Mouse (Mus musculus) heart, embryonic 13.5 days (tissue): ENCODE data around the gene Birc6. TPM values are rescaled to one million over a fixed set of nuclear protein-coding genes. Genes with fewer than 3 reads are reported as not detected.

ENCODE experiments used
- ATAC-seq: fragments of 200-750 bp; cut with Nextera tagmentation; 2 replicates; pipeline ENCODE4 v1.8.0; 2017; ENCODE audit warnings: moderate TSS enrichment; ENCODE audit not compliant: insufficient number of reproducible peaks, low FRiP score, low TSS enrichment; ENCODE audit errors: extremely low read depth
- H3K27ac ChIP-seq: fragments of 300-500 bp; sonication (generic); replicated peaks from 2 replicates; pipeline ENCODE4 v1.5.1; 2015; ENCODE audit warnings: moderate library complexity, mild to moderate bottlenecking, inconsistent platforms
- H3K27me3 ChIP-seq: fragments of 300-500 bp; sonication (generic); replicated peaks from 2 replicates; pipeline ENCODE4 v1.6.1; 2015; ENCODE audit warnings: mild to moderate bottlenecking, inconsistent platforms
- H3K36me3 ChIP-seq: fragments of 300-500 bp; sonication (generic); 2 replicates; pipeline ENCODE4 v1.6.1; 2015; ENCODE audit warnings: mild to moderate bottlenecking, inconsistent platforms
- H3K4me1 ChIP-seq: fragments of 300-500 bp; sonication (generic); 2 replicates; pipeline ENCODE4 v1.6.1; 2015; ENCODE audit warnings: inconsistent platforms
- H3K4me2 ChIP-seq: fragments of 300-500 bp; sonication (generic); 2 replicates; pipeline ENCODE4 v1.6.1; 2015; ENCODE audit warnings: inconsistent platforms, mild to moderate bottlenecking, moderate library complexity
- H3K4me3 ChIP-seq: fragments of 300-500 bp; sonication (generic); 2 replicates; pipeline ENCODE4 v1.5.1; 2015; ENCODE audit warnings: moderate library complexity, mild to moderate bottlenecking, inconsistent platforms
- H3K9ac ChIP-seq: fragments of 300-500 bp; sonication (generic); 2 replicates; pipeline ENCODE4 v1.6.1; 2015; ENCODE audit warnings: inconsistent platforms, mild to moderate bottlenecking, moderate library complexity
- H3K9me3 ChIP-seq: fragments of 300-500 bp; sonication (generic); 2 replicates; pipeline ENCODE4 v1.6.1; 2016; ENCODE audit warnings: inconsistent platforms
- WGBS: fragments of 180-500 bp; shearing (Covaris S2); methylation state at CpG from one replicate; pipeline ENCODE4 v1.1.7; 2015; ENCODE audit warnings: mixed read lengths; 5-methylcytosine and 5-hydroxymethylcytosine counted together
- polyA plus RNA-seq: library from polyadenylated mRNA; unstranded; fragments of >200 nt; fragmentation: Nextera tagmentation; extraction: Ambion mirVana; gene quantifications from 2 replicates; pipeline ENCODE4 v1.2.1, GENCODE M21; 2015

Gene Birc6
- polyA plus RNA-seq, 1 experiment from 2014 or later, result 51.9 TPM

DNA sequence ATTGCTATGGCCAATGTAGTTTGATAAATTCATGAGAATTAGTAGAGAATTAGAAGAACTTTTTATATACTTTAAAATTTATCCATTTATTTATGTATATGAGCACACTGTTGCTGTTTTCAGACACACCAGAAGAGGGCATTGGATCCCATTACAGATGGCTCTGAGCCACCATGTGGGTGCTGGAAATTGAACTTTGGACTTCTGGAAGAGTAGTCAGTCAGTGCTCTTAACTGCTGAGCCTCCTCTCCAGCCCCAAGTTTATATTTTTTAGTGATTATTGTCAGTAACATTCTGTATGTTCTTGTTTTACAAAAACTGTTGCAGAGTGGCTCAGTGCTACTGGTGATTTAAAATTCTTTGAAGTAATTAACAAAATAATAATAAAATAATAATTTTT, 36.1 kb downstream of the Birc6 start:
- Histone ChIP-seq H3K9me3 (no peaks in the 10 kb centered on the region), H3K27me3 (no peaks in the 10 kb centered on the region), H3K9ac (no peak overlapping the region), H3K27ac (no peak overlapping the region), H3K4me1 (no peaks in the 10 kb centered on the region), H3K36me3 (peaks cover 65% of the 10 kb centered on the region), H3K4me3 (no peak overlapping the region), H3K4me2 (no peak overlapping the region)
- no peak for ATAC-seq

DNA sequence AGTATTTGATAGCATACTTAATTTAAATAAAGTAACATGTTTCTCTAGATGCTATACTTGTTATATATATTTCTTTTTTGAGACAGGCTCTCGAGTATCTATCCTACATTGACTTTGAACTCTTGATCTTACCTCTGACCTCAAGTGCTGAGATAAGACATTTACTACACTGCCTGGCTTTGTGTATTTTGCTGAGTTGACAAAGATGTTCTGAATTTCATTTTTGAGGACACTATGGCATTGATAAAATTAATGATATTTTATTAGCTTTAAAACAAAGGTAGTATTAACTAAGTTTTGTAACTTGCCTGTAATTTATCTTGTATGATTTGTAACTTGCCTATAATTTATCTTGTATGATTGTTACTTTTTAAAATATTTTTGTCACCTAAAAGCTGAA, 41.1 kb downstream of the Birc6 start:
- Histone ChIP-seq H3K27ac (no peak overlapping the region), H3K27me3 (no peaks in the 10 kb centered on the region), H3K36me3 (peaks cover 48% of the 10 kb centered on the region), H3K4me3 (no peak overlapping the region), H3K9me3 (no peaks in the 10 kb centered on the region), H3K9ac (no peak overlapping the region), H3K4me1 (no peaks in the 10 kb centered on the region), H3K4me2 (no peak overlapping the region)
- no peak for ATAC-seq
- 62% methylated on average over 1 of the region's 1 CpGs for WGBS

DNA sequence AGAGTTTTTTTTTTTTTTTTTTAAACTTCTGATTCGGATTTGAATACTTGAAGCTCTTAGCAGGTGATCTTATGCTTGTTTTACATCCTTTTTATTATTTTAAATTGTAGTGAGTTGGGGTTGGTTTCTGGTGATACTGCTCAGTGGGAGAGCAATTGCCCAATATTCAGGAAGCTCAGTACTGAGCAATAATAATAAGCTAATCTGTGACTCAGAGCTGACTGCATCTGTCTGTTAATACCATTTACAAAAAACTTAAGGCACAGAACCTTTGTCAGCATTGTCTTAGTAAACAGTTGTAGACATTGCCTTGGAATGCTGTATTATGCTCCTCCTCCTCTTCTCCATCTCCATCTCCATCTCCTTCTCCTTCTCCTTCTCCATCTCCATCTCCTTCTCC, 42.5 kb downstream of the Birc6 start:
- Histone ChIP-seq H3K27me3 (no peaks in the 10 kb centered on the region), H3K4me3 (no peak overlapping the region), H3K4me2 (no peak overlapping the region), H3K4me1 (no peaks in the 10 kb centered on the region), H3K9ac (no peak overlapping the region), H3K9me3 (no peaks in the 10 kb centered on the region), H3K36me3 (peaks cover 50% of the 10 kb centered on the region), H3K27ac (no peak overlapping the region)
- 81% methylated on average over 1 of the region's 1 CpGs for WGBS
- no peak for ATAC-seq

DNA sequence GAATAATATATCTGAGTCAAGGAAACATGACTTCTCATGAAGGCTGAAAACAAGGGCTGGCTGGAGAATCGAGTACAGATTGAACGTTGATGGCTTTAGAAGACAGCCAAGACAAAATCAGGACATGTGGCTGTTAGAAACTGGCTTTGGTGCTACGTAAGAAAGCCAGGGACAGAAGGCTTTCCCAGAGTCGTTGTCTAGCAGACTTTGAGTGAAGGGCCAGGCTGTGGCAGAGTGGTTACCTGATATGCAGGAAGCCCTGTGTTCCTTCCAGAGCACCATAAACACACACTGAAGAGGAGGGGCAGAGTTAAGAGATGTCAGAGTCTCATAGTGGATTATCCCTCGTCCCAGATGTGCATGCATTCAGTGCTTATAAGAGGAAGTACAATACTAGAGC, 49.1 kb downstream of the Birc6 start:
- no peak overlapping the region for H3K9ac ChIP-seq
- no peak for ATAC-seq
- WGBS, result 55% methylated on average over 5 of the region's 5 CpGs
- H3K36me3 ChIP-seq, result peaks cover 46% of the 10 kb centered on the region
- H3K4me1 ChIP-seq, result no peaks in the 10 kb centered on the region
- no peak overlapping the region for H3K4me2 ChIP-seq
- no peak overlapping the region for H3K27ac ChIP-seq
- H3K27me3 ChIP-seq, result no peaks in the 10 kb centered on the region
- H3K4me3 ChIP-seq, result no peak overlapping the region
- H3K9me3 ChIP-seq, result no peaks in the 10 kb centered on the region

DNA sequence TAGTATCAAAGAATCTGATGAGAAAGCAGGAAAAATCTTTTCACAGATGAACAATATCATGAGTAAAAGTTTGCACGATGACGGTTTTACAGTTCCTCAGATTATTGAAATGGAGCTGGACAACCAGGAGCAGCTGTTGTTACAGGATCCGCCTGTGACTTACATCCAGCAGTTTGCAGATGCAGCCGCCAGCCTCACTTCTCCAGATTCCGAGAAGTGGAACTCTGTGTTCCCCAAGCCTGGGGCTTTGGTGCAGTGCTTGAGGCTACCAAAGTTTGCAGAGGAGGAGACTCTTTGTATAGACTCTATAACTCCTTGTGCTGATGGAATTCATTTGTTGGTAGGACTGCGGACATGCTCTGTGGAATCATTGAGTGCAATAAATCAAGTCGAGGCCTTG, 51.5 kb downstream of the Birc6 start:
- Histone ChIP-seq H3K4me1 (peaks cover 6% of the 10 kb centered on the region; the same call in 1 of the 2 replicates), H3K27ac (no peak overlapping the region), H3K9me3 (no peaks in the 10 kb centered on the region), H3K4me3 (no peak overlapping the region), H3K36me3 (peaks cover 43% of the 10 kb centered on the region), H3K4me2 (no peak overlapping the region), H3K27me3 (no peaks in the 10 kb centered on the region), H3K9ac (no peak overlapping the region)
- ATAC-seq, result no peak
- 91% methylated on average over 7 of the region's 7 CpGs for WGBS

DNA sequence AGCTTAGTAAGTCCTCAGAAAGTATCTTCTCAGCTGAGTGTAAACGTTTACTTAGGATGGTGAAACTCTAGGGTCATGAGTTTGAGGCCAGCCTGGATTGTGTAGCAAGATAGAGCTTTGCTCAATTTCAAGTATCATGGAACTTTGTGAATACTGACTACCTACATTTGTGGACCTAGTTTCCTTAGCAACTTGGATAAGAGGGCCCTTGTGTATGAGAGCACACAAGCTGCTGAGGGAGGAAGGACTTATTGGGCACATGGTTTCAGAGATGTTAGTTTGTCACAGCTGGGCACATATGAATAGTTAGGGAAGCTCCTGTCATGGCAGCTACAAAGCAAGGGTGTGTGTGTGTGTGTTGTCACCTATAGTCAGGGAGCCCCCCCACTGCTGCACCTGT, 52.6 kb downstream of the Birc6 start:
- H3K27me3 ChIP-seq, result no peaks in the 10 kb centered on the region
- no peak overlapping the region for H3K4me2 ChIP-seq
- no peak for ATAC-seq
- no peaks in the 10 kb centered on the region for H3K9me3 ChIP-seq
- WGBS, result 90% methylated on average over 1 of the region's 1 CpGs
- H3K36me3 ChIP-seq, result peaks cover 41% of the 10 kb centered on the region
- H3K27ac ChIP-seq, result no peak overlapping the region
- H3K4me3 ChIP-seq, result no peak overlapping the region
- peaks cover 6% of the 10 kb centered on the region; the same call in 1 of the 2 replicates for H3K4me1 ChIP-seq
- no peak overlapping the region for H3K9ac ChIP-seq

DNA sequence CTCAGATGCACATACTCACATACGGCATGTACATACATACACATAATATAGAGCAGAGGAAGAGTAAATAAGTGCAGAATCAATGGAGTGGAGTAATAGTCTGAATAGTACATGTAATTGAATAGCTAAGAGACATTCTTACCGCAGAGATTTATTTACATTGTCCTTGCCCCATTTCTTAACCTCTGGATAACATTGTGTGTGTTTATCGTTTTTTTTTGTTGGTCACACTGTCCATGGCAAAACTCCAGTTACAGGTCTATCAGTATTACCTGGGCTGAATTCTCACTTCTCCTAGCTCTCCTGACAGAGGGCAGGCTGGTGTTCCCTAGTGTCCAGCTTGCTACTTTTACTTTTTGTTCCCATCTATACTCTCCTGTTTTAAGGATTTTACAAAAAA, 58.7 kb downstream of the Birc6 start:
- H3K4me1 ChIP-seq, result peaks cover 6% of the 10 kb centered on the region; the same call in 1 of the 2 replicates
- 86% methylated on average over 3 of the region's 3 CpGs for WGBS
- H3K4me3 ChIP-seq, result no peak overlapping the region
- no peaks in the 10 kb centered on the region for H3K27me3 ChIP-seq
- H3K36me3 ChIP-seq, result peaks cover 43% of the 10 kb centered on the region
- ATAC-seq, result no peak
- H3K9me3 ChIP-seq, result no peaks in the 10 kb centered on the region
- H3K4me2 ChIP-seq, result no peak overlapping the region
- no peak overlapping the region for H3K9ac ChIP-seq
- H3K27ac ChIP-seq, result no peak overlapping the region

DNA sequence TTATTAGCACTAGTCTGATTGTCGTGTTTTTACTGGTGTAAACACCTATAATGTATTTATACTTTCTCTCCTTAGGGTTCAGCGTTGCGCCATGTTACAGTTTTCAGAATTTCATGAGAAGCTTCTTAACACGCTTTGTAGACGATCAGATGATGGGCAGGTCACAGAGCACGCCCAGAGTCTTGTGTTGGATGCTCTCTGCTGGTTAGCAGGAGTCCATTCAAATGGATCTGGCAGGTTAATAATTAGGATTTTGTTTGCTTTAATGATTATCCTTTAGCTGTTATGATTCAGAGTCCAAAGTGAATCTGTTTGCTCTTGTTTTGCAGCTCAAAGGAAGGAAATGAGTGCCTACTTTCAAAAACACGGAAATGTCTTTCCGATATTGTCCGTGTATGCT, 70.8 kb downstream of the Birc6 start:
- no peak for ATAC-seq
- H3K36me3 ChIP-seq, result peaks cover 83% of the 10 kb centered on the region
- H3K9ac ChIP-seq, result no peak overlapping the region
- H3K27me3 ChIP-seq, result no peaks in the 10 kb centered on the region
- no peaks in the 10 kb centered on the region for H3K9me3 ChIP-seq
- no peak overlapping the region for H3K27ac ChIP-seq
- 93% methylated on average over 9 of the region's 9 CpGs for WGBS
- no peaks in the 10 kb centered on the region for H3K4me1 ChIP-seq
- no peak overlapping the region for H3K4me2 ChIP-seq
- H3K4me3 ChIP-seq, result no peak overlapping the region

DNA sequence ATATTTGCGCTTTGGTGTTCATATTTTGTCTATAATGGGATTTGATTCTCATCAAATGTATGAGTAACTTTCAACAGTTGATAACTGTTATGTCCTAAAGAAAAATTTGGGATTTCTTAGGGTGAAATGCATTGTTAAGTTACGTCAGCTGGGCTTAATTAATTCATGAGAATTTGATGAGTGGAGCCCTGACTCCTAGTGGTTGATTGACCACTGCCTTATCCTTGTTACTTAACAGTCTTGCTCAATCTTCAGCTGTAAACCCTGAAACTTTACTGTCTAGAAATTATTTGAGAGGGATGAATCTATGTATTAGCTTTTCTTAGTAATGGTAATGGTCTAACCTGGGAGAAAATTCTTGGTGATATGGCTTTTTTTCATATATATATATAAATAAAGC, 71.3 kb downstream of the Birc6 start:
- H3K9ac ChIP-seq, result no peak overlapping the region
- no peak overlapping the region for H3K27ac ChIP-seq
- peaks cover 82% of the 10 kb centered on the region for H3K36me3 ChIP-seq
- no peak for ATAC-seq
- no peak overlapping the region for H3K4me2 ChIP-seq
- H3K4me3 ChIP-seq, result no peak overlapping the region
- 96% methylated on average over 2 of the region's 2 CpGs for WGBS
- no peaks in the 10 kb centered on the region for H3K9me3 ChIP-seq
- no peaks in the 10 kb centered on the region for H3K27me3 ChIP-seq
- H3K4me1 ChIP-seq, result no peaks in the 10 kb centered on the region

DNA sequence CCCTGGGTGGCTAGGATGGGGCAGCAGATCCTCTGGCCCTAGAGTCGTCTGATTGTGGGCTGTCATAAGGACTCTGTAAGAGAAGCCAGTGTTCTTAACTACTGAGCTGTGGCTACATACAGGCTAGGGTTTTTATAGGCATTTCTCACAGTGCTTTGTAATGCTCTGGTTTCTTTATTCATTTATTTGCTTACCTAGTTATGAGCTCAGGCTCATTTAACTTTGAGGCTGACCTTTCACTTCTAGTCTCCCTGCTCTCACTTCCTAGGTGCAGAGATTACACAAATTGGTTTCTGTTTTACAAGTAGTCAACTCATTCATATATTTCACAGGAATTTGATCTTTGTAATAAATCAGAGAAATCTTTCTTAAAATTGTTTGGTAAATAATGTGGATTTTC, 73.1 kb downstream of the Birc6 start:
- H3K27me3 ChIP-seq, result no peaks in the 10 kb centered on the region
- no peak for ATAC-seq
- 80% methylated on average over 1 of the region's 1 CpGs for WGBS
- H3K9me3 ChIP-seq, result no peaks in the 10 kb centered on the region
- no peak overlapping the region for H3K27ac ChIP-seq
- no peak overlapping the region for H3K4me3 ChIP-seq
- H3K9ac ChIP-seq, result no peak overlapping the region
- no peak overlapping the region for H3K4me2 ChIP-seq
- peaks cover 79% of the 10 kb centered on the region for H3K36me3 ChIP-seq
- H3K4me1 ChIP-seq, result no peaks in the 10 kb centered on the region

DNA sequence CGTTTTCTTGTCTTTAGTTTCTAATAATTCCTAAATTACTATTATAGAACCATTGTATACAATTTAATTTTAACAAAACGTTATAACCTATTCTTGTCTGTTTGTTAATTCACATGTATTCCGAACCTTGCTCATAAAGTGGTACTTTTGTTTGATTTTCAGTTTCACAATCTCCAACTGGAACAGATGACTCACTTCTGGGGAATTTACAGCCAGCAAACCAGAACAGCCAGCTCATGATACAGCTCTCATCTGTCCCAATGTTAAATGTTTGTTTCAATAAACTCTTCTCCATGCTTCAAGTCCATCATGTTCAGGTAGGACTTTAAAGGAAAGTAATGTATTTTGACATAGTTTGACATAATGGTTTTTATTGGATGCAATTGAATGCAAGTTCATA, 102.7 kb downstream of the Birc6 start:
- H3K4me3 ChIP-seq, result no peak overlapping the region
- ATAC-seq, result no peak
- no peaks in the 10 kb centered on the region for H3K9me3 ChIP-seq
- H3K36me3 ChIP-seq, result peaks cover 82% of the 10 kb centered on the region
- no peaks in the 10 kb centered on the region for H3K27me3 ChIP-seq
- no peak overlapping the region for H3K27ac ChIP-seq
- H3K9ac ChIP-seq, result no peak overlapping the region
- H3K4me1 ChIP-seq, result no peaks in the 10 kb centered on the region
- no peak overlapping the region for H3K4me2 ChIP-seq
- 81% methylated on average over 3 of the region's 3 CpGs for WGBS

DNA sequence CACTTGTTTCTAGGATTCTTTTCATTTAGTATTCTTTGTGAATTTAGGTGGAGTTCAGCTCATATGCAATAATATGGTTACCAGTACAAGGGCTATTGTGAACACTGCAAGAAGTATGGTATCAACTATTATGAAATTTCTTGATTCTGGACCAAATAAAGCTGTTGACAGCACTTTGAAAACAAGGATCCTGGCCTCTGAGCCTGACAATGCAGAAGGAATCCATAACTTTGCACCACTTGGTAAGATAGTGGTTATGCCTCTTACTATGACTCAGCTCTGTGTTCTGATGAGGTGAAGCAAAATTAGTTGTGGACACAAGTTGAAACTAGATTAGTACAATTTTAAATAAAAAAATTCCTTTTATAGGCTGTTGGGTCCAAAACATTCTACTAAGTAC, 114.3 kb downstream of the Birc6 start:
- H3K4me2 ChIP-seq, result no peak overlapping the region
- no peak overlapping the region for H3K9ac ChIP-seq
- no peaks in the 10 kb centered on the region for H3K27me3 ChIP-seq
- no peaks in the 10 kb centered on the region for H3K4me1 ChIP-seq
- no peak overlapping the region for H3K27ac ChIP-seq
- no peak for ATAC-seq
- peaks cover 83% of the 10 kb centered on the region for H3K36me3 ChIP-seq
- no peak overlapping the region for H3K4me3 ChIP-seq
- H3K9me3 ChIP-seq, result no peaks in the 10 kb centered on the region

DNA sequence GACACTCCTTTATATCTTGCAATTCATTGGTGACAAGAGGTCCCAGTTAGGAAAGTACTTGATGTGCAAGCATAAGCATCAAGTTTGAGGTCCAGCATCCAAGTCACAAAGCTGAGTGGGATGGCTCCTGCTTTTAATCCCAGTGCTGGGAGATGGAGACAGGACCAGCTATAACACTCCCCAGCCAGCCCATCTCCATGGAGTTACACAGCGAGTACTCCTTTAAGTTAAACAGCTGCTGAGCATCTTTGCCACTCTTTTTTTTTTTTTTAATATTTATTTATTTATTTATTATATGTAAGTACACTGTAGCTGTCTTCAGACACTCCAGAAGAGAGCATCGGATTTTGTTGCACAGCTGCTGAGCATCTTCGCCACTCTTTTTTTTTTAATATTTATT, 130.3 kb downstream of the Birc6 start:
- Histone ChIP-seq H3K9ac (no peak overlapping the region), H3K4me1 (no peaks in the 10 kb centered on the region), H3K36me3 (peaks cover 80% of the 10 kb centered on the region), H3K4me3 (no peak overlapping the region), H3K9me3 (no peaks in the 10 kb centered on the region), H3K4me2 (no peak overlapping the region), H3K27me3 (no peaks in the 10 kb centered on the region), H3K27ac (no peak overlapping the region)
- ATAC-seq, result no peak
- 91% methylated on average over 3 of the region's 3 CpGs for WGBS
